Mouse (Mus musculus) midbrain, embryonic 10.5 days (tissue): ENCODE data around the gene Bcl7b. TPM values are rescaled to one million over a fixed set of nuclear protein-coding genes. Genes with fewer than 3 reads are reported as not detected.
A peak's percentile ranks its signal among the peaks of the same experiment; 100 is the strongest.
"Not testable (repeated sequence)": the region's sequence is repeated elsewhere in the genome, so short reads cannot be mapped to it uniquely, and the experiment has no call there.

ENCODE experiments used
- DNase-seq: peaks from one replicate; pipeline ENCODE4 v3.0.0-alpha.2; 2017; ENCODE audit warnings: low spot score
- H3K27ac ChIP-seq: fragments of 300-500 bp; sonication (generic); replicated peaks from 2 replicates; pipeline ENCODE4 v1.5.1; 2016; ENCODE audit warnings: mild to moderate bottlenecking
- H3K27me3 ChIP-seq: fragments of 300-500 bp; sonication (generic); 2 replicates; pipeline ENCODE4 v1.6.1; 2016; ENCODE audit warnings: low read depth, mild to moderate bottlenecking; ENCODE audit not compliant: poor library complexity, severe bottlenecking
- H3K36me3 ChIP-seq: fragments of 300-500 bp; sonication (generic); 2 replicates; pipeline ENCODE4 v1.6.1; 2016; ENCODE audit warnings: mild to moderate bottlenecking, moderate library complexity
- H3K4me1 ChIP-seq: fragments of 300-500 bp; sonication (generic); 2 replicates; pipeline ENCODE4 v1.6.1; 2016
- H3K4me3 ChIP-seq: fragments of 300-500 bp; sonication (generic); 2 replicates; pipeline ENCODE4 v1.5.1; 2016; ENCODE audit warnings: mild to moderate bottlenecking, moderate library complexity
- H3K9me3 ChIP-seq: fragments of 300-500 bp; sonication (generic); replicated peaks from 2 replicates; pipeline ENCODE4 v1.6.1; 2016; ENCODE audit warnings: mild to moderate bottlenecking
- WGBS: fragments of 180-500 bp; shearing (Covaris S2); methylation state at CpG from one replicate; pipeline ENCODE4 v1.1.7; 2016; 5-methylcytosine and 5-hydroxymethylcytosine counted together
- polyA plus RNA-seq: library from polyadenylated mRNA; unstranded; fragments of >200 nt; fragmentation: Nextera tagmentation; extraction: Ambion mirVana; gene quantifications from 2 replicates; pipeline ENCODE4 v1.2.1, GENCODE M21; 2016

Bcl7b gene
- polyA plus RNA-seq, 1 experiment from 2014 or later: 49.5 TPM

- H3K36me3 ChIP-seq: peaks cover 48% of the 10 kb centered on the region
- H3K4me1 ChIP-seq: peaks cover 37% of the 10 kb centered on the region
- peaks cover 10% of the 10 kb centered on the region; the same call in 1 of the 2 replicates for H3K9me3 ChIP-seq
- WGBS: 2% methylated on average over 8 of the region's 8 CpGs
- H3K4me3 ChIP-seq: peak overlapping the region; percentile 99
- peak overlapping the region; percentile 99 for H3K27ac ChIP-seq
- no peaks in the 10 kb centered on the region for H3K27me3 ChIP-seq
- DNase-seq: no peak
Observed at GRCm38 (mm10) chr5:135188214-135188554, 20.1 kb downstream of the Bcl7b start.

- 84% methylated on average over 2 of the region's 2 CpGs for WGBS
Observed at GRCm38 (mm10) chr5:135189281-135190022, 21.4 kb downstream of the Bcl7b start.

GRCm38 (mm10) chr5:135191620-135192019 is 23.5 kb downstream of the Bcl7b start:
- DNase-seq: peak; percentile 55
- H3K27me3 ChIP-seq: no peaks in the 10 kb centered on the region
- no peak overlapping the region for H3K27ac ChIP-seq
- WGBS: 43% methylated on average over 2 of the region's 2 CpGs
- peaks cover 75% of the 10 kb centered on the region for H3K36me3 ChIP-seq
- H3K4me1 ChIP-seq: peaks cover 27% of the 10 kb centered on the region
- H3K9me3 ChIP-seq: no peaks in the 10 kb centered on the region
- no peak overlapping the region for H3K4me3 ChIP-seq

More at GRCm38 (mm10) chr5:135189281-135190022, 21.4 kb downstream of the Bcl7b start:
- no peak for DNase-seq
- H3K4me1 ChIP-seq: peaks cover 34% of the 10 kb centered on the region
- peaks cover 54% of the 10 kb centered on the region for H3K36me3 ChIP-seq
- H3K27me3 ChIP-seq: no peaks in the 10 kb centered on the region
- no peak overlapping the region for H3K27ac ChIP-seq
- H3K4me3 ChIP-seq: peak overlapping the region; percentile 99
- H3K9me3 ChIP-seq: peaks cover 6% of the 10 kb centered on the region; the same call in 1 of the 2 replicates

GRCm38 (mm10) chr5:135192431-135192830 is 24.3 kb downstream of the Bcl7b start:
- Histone ChIP-seq H3K27me3 (no peaks in the 10 kb centered on the region), H3K4me3 (no peak overlapping the region), H3K36me3 (peaks cover 84% of the 10 kb centered on the region), H3K27ac (no peak overlapping the region), H3K9me3 (no peaks in the 10 kb centered on the region), H3K4me1 (peaks cover 27% of the 10 kb centered on the region)
- no peak for DNase-seq
- WGBS: 93% methylated on average over 1 of the region's 1 CpGs

- H3K36me3 ChIP-seq: peaks cover 100% of the 10 kb centered on the region
- H3K27me3 ChIP-seq: no peaks in the 10 kb centered on the region
- H3K4me1 ChIP-seq: peaks cover 7% of the 10 kb centered on the region
- no peaks in the 10 kb centered on the region for H3K9me3 ChIP-seq
- no peak overlapping the region for H3K4me3 ChIP-seq
- no peak overlapping the region for H3K27ac ChIP-seq
- DNase-seq: no peak
- WGBS: 86% methylated on average over 6 of the region's 6 CpGs
Observed at GRCm38 (mm10) chr5:135196367-135196766, 28.3 kb downstream of the Bcl7b start.

- Histone ChIP-seq H3K27me3 (no peaks in the 10 kb centered on the region), H3K4me1 (no peaks in the 10 kb centered on the region), H3K27ac (no peak overlapping the region), H3K9me3 (no peaks in the 10 kb centered on the region), H3K4me3 (no peak overlapping the region), H3K36me3 (peaks cover 98% of the 10 kb centered on the region)
- no peak for DNase-seq
- WGBS: 92% methylated on average over 3 of the region's 3 CpGs
Observed at GRCm38 (mm10) chr5:135202763-135203162, 34.7 kb downstream of the Bcl7b start.

GRCm38 (mm10) chr5:135208197-135208596 is 40.1 kb downstream of the Bcl7b start:
- DNase-seq: no peak
- Histone ChIP-seq H3K4me3 (no peak overlapping the region), H3K27ac (no peak overlapping the region), H3K36me3 (peaks cover 99% of the 10 kb centered on the region), H3K27me3 (no peaks in the 10 kb centered on the region), H3K9me3 (no peaks in the 10 kb centered on the region), H3K4me1 (no peaks in the 10 kb centered on the region)
- WGBS: 95% methylated on average over 1 of the region's 1 CpGs

- Histone ChIP-seq H3K4me1 (no peaks in the 10 kb centered on the region), H3K27ac (no peak overlapping the region), H3K36me3 (peaks cover 100% of the 10 kb centered on the region), H3K4me3 (no peak overlapping the region), H3K9me3 (no peaks in the 10 kb centered on the region), H3K27me3 (no peaks in the 10 kb centered on the region)
- DNase-seq: no peak
- 96% methylated on average over 6 of the region's 6 CpGs for WGBS
Observed at GRCm38 (mm10) chr5:135216871-135217270, 48.8 kb downstream of the Bcl7b start.

- Histone ChIP-seq H3K4me1 (no peaks in the 10 kb centered on the region), H3K27me3 (no peaks in the 10 kb centered on the region), H3K9me3 (no peaks in the 10 kb centered on the region), H3K4me3 (no peak overlapping the region), H3K27ac (no peak overlapping the region), H3K36me3 (peaks cover 100% of the 10 kb centered on the region)
- DNase-seq: no peak
Observed at GRCm38 (mm10) chr5:135220941-135221340, 52.9 kb downstream of the Bcl7b start.

- no peak for DNase-seq
- Histone ChIP-seq H3K27me3 (no peaks in the 10 kb centered on the region), H3K36me3 (peaks cover 100% of the 10 kb centered on the region), H3K27ac (no peak overlapping the region), H3K4me3 (no peak overlapping the region), H3K4me1 (no peaks in the 10 kb centered on the region), H3K9me3 (no peaks in the 10 kb centered on the region)
- WGBS: 95% methylated on average over 7 of the region's 7 CpGs
Observed at GRCm38 (mm10) chr5:135222066-135222465, 54.0 kb downstream of the Bcl7b start.

GRCm38 (mm10) chr5:135224169-135224568 is 56.1 kb downstream of the Bcl7b start:
- Histone ChIP-seq H3K4me3 (no peak overlapping the region), H3K36me3 (peaks cover 100% of the 10 kb centered on the region), H3K9me3 (no peaks in the 10 kb centered on the region), H3K4me1 (no peaks in the 10 kb centered on the region), H3K27ac (no peak overlapping the region), H3K27me3 (no peaks in the 10 kb centered on the region)
- DNase-seq: no peak
- WGBS: 97% methylated on average over 3 of the region's 3 CpGs

GRCm38 (mm10) chr5:135225879-135226278 is 57.8 kb downstream of the Bcl7b start:
- H3K36me3 ChIP-seq: peaks cover 98% of the 10 kb centered on the region
- not testable (repeated sequence) for H3K9me3 ChIP-seq, H3K4me3 ChIP-seq, DNase-seq, H3K4me1 ChIP-seq, H3K27me3 ChIP-seq, H3K27ac ChIP-seq
- WGBS: 93% methylated on average over 4 of the region's 4 CpGs

GRCm38 (mm10) chr5:135230186-135230585 is 62.1 kb downstream of the Bcl7b start:
- H3K9me3 ChIP-seq: no peaks in the 10 kb centered on the region
- no peaks in the 10 kb centered on the region for H3K27me3 ChIP-seq
- H3K27ac ChIP-seq: no peak overlapping the region
- no peaks in the 10 kb centered on the region for H3K4me1 ChIP-seq
- DNase-seq: no peak
- no peak overlapping the region for H3K4me3 ChIP-seq
- peaks cover 98% of the 10 kb centered on the region for H3K36me3 ChIP-seq
- 95% methylated on average over 4 of the region's 4 CpGs for WGBS
